Mouse (Mus musculus) limb, embryonic 11.5 days (tissue): Measurements from ENCODE around the gene Fam189b. TPM values are rescaled to one million over a fixed set of nuclear protein-coding genes. Genes with fewer than 3 reads are reported as not detected.
"Not testable (repeated sequence)": the region's sequence is repeated elsewhere in the genome, so short reads cannot be mapped to it uniquely, and the experiment has no call there.

Source experiments
- ATAC-seq: fragments of 200-750 bp; cut with Nextera tagmentation; 2 replicates; pipeline ENCODE4 v1.8.0; 2017; ENCODE audit warnings: low read depth; ENCODE audit not compliant: insufficient number of reproducible peaks, low FRiP score, low TSS enrichment
- DNase-seq: peaks from one replicate; pipeline ENCODE4 v3.0.0-alpha.2; 2015; ENCODE audit warnings: low spot score
- H3K27ac ChIP-seq: fragments of 300-500 bp; sonication (generic); replicated peaks from 2 replicates; pipeline ENCODE4 v1.5.1; 2014; ENCODE audit warnings: low read depth, mild to moderate bottlenecking, low read length
- H3K27me3 ChIP-seq: fragments of 300-500 bp; sonication (generic); 2 replicates; pipeline ENCODE4 v1.6.1; 2014; ENCODE audit warnings: mild to moderate bottlenecking, low read length, mixed read lengths; ENCODE audit not compliant: control insufficient read depth, insufficient read depth
- H3K36me3 ChIP-seq: fragments of 300-500 bp; sonication (generic); 2 replicates; pipeline ENCODE4 v1.6.1; 2014; ENCODE audit warnings: mild to moderate bottlenecking, low read length, moderate library complexity, mixed read lengths; ENCODE audit not compliant: control insufficient read depth, insufficient read depth
- H3K4me1 ChIP-seq: fragments of 300-500 bp; sonication (generic); 2 replicates; pipeline ENCODE4 v1.6.1; 2014; ENCODE audit warnings: low read length, mixed read lengths; ENCODE audit not compliant: control insufficient read depth, insufficient read depth
- H3K4me2 ChIP-seq: fragments of 300-500 bp; sonication (generic); 2 replicates; pipeline ENCODE4 v1.6.1; 2014; ENCODE audit warnings: low read depth, mild to moderate bottlenecking, moderate library complexity; ENCODE audit not compliant: severe bottlenecking
- H3K4me3 ChIP-seq: fragments of 300-500 bp; sonication (generic); 2 replicates; pipeline ENCODE4 v1.5.1; 2014; ENCODE audit warnings: low read depth, low read length
- H3K9ac ChIP-seq: fragments of 300-500 bp; sonication (generic); 2 replicates; pipeline ENCODE4 v1.6.1; 2014; ENCODE audit warnings: mild to moderate bottlenecking, low read length
- H3K9me3 ChIP-seq: fragments of 300-500 bp; sonication (generic); 2 replicates; pipeline ENCODE4 v1.6.1; 2016; ENCODE audit warnings: low read length; ENCODE audit not compliant: control insufficient read depth
- whole genome bisulfite sequencing: fragments of 180-500 bp; shearing (Covaris S2); extraction: QIAGEN DNeasy Blood & Tissue Kit; methylation state at CpG from one replicate; pipeline ENCODE4 v1.1.7; 2014; 5-methylcytosine and 5-hydroxymethylcytosine counted together
- polyA plus RNA-seq: library from polyadenylated mRNA; unstranded; fragments of >200 nt; fragmentation: Nextera tagmentation; extraction: Ambion mirVana; gene quantifications from 2 replicates; pipeline ENCODE4 v1.2.1, GENCODE M21; 2014

Gene Fam189b
- polyA plus RNA-seq, 1 experiment from 2014 or later, result 24.0 TPM

- ATAC-seq, result no peak
Measured at GRCm38 (mm10) chr3:89148567-89148966, 34.4 kb upstream of the Fam189b start.

GRCm38 (mm10) chr3:89152084-89152835, 30.7 kb upstream of the Fam189b start:
- Histone ChIP-seq H3K27me3 (peaks cover 25% of the 10 kb centered on the region), H3K4me3 (no peak overlapping the region), H3K9ac (no peak overlapping the region), H3K9me3 (no peaks in the 10 kb centered on the region), H3K27ac (no peak overlapping the region), H3K36me3 (no peaks in the 10 kb centered on the region), H3K4me1 (peaks cover 7% of the 10 kb centered on the region), H3K4me2 (no peak overlapping the region)
- no peak for ATAC-seq
- WGBS, result 40% methylated on average over 17 of the region's 17 CpGs
- no peak for DNase-seq

More at GRCm38 (mm10) chr3:89148567-89148966, 34.4 kb upstream of the Fam189b start:
- Histone ChIP-seq H3K4me1 (peaks cover 11% of the 10 kb centered on the region), H3K9me3 (no peaks in the 10 kb centered on the region), H3K36me3 (no peaks in the 10 kb centered on the region), H3K27me3 (peaks cover 29% of the 10 kb centered on the region), H3K4me3 (no peak overlapping the region), H3K27ac (no peak overlapping the region), H3K4me2 (no peak overlapping the region), H3K9ac (no peak overlapping the region)
- 76% methylated on average over 14 of the region's 14 CpGs for WGBS
- no peak for DNase-seq

GRCm38 (mm10) chr3:89156951-89157350, 26.0 kb upstream of the Fam189b start:
- Histone ChIP-seq H3K4me2 (no peak overlapping the region), H3K9ac (no peak overlapping the region), H3K9me3 (no peaks in the 10 kb centered on the region), H3K27ac (no peak overlapping the region), H3K27me3 (peaks cover 7% of the 10 kb centered on the region; the same call in 1 of the 2 replicates), H3K4me1 (peaks cover 6% of the 10 kb centered on the region), H3K36me3 (no peaks in the 10 kb centered on the region), H3K4me3 (no peak overlapping the region)
- DNase-seq, result no peak
- 87% methylated on average over 8 of the region's 8 CpGs for WGBS
- no peak for ATAC-seq

- Histone ChIP-seq H3K4me3 (no peak overlapping the region), H3K9ac (no peak overlapping the region)
- 20% methylated on average over 7 of the region's 7 CpGs for WGBS
Measured at GRCm38 (mm10) chr3:89158651-89159050, 24.3 kb upstream of the Fam189b start.

GRCm38 (mm10) chr3:89159211-89159610, 23.7 kb upstream of the Fam189b start:
- Histone ChIP-seq H3K36me3 (no peaks in the 10 kb centered on the region), H3K9ac (no peak overlapping the region), H3K9me3 (no peaks in the 10 kb centered on the region), H3K4me1 (peaks cover 12% of the 10 kb centered on the region), H3K4me2 (peak overlapping the region; percentile 96), H3K4me3 (peak overlapping the region; percentile 45), H3K27ac (no peak overlapping the region), H3K27me3 (peaks cover 7% of the 10 kb centered on the region; the same call in 1 of the 2 replicates)
- DNase-seq (peak; percentile 86), ATAC-seq (no peak)
- WGBS, result under 1% methylated on average over 13 of the region's 13 CpGs

More at GRCm38 (mm10) chr3:89158651-89159050, 24.3 kb upstream of the Fam189b start:
- no peak overlapping the region for H3K4me2 ChIP-seq
- no peak for DNase-seq
- peaks cover 7% of the 10 kb centered on the region; the same call in 1 of the 2 replicates for H3K27me3 ChIP-seq
- ATAC-seq, result no peak
- peaks cover 6% of the 10 kb centered on the region for H3K4me1 ChIP-seq
- no peaks in the 10 kb centered on the region for H3K36me3 ChIP-seq
- no peaks in the 10 kb centered on the region for H3K9me3 ChIP-seq
- no peak overlapping the region for H3K27ac ChIP-seq

GRCm38 (mm10) chr3:89159616-89160344, 23.2 kb upstream of the Fam189b start, which contains the start of gene Hcn3:
Gene Hcn3 (minus strand): TSS chr3:89160196.
- peak within 1 kb of the TSS; percentile 45 for H3K4me3 ChIP-seq
- H3K27ac ChIP-seq, result no peak within 1 kb of the TSS
- DNase-seq (peak; percentile 82), ATAC-seq (peak; percentile 67)
- peak within 1 kb of the TSS; percentile 55 for H3K9ac ChIP-seq
- peak within 1 kb of the TSS; percentile 96 for H3K4me2 ChIP-seq
- H3K27me3 ChIP-seq, result peaks cover 7% of the 10 kb centered on the region; the same call in 1 of the 2 replicates
- H3K9me3 ChIP-seq, result no peaks in the 10 kb centered on the region
- no peaks in the 10 kb centered on the region for H3K36me3 ChIP-seq
- WGBS, result under 1% methylated on average over 63 of the region's 66 CpGs
- peaks cover 13% of the 10 kb centered on the region for H3K4me1 ChIP-seq

GRCm38 (mm10) chr3:89161207-89161606, 21.7 kb upstream of the Fam189b start:
- H3K4me2 ChIP-seq, H3K27ac ChIP-seq, H3K9ac ChIP-seq, H3K4me3 ChIP-seq, H3K9me3 ChIP-seq, H3K27me3 ChIP-seq, DNase-seq, H3K36me3 ChIP-seq, ATAC-seq: not testable (repeated sequence)
- H3K4me1 ChIP-seq, result peaks cover 21% of the 10 kb centered on the region

GRCm38 (mm10) chr3:89161786-89162185, 21.2 kb upstream of the Fam189b start:
- ATAC-seq (no peak), DNase-seq (no peak)
- Histone ChIP-seq H3K27me3 (peaks cover 7% of the 10 kb centered on the region; the same call in 1 of the 2 replicates), H3K36me3 (no peaks in the 10 kb centered on the region), H3K4me2 (no peak overlapping the region), H3K27ac (no peak overlapping the region), H3K9me3 (no peaks in the 10 kb centered on the region), H3K4me1 (peaks cover 21% of the 10 kb centered on the region), H3K4me3 (no peak overlapping the region), H3K9ac (no peak overlapping the region)
- WGBS, result 76% methylated on average over 4 of the region's 4 CpGs
